Mouse (Mus musculus) myocyte (in vitro differentiated cells): ENCODE data around the gene Hspa8. TPM values are rescaled to one million over a fixed set of nuclear protein-coding genes. Genes with fewer than 3 reads are reported as not detected.
"Not testable (repeated sequence)": the region's sequence is repeated elsewhere in the genome, so short reads cannot be mapped to it uniquely, and the experiment has no call there.

ENCODE experiments used
- H3K27me3 ChIP-seq: one replicate; pipeline ENCODE4 v1.6.1; 2011; ENCODE audit not compliant: control insufficient read depth, insufficient read depth, insufficient read length
- H3K36me3 ChIP-seq: one replicate; pipeline ENCODE4 v1.6.1; 2011; ENCODE audit not compliant: control insufficient read depth, insufficient read depth
- H3K4me2 ChIP-seq: one replicate; pipeline ENCODE4 v1.6.1; 2011; ENCODE audit warnings: low read depth, control low read depth
- H3K4me3 ChIP-seq: one replicate; pipeline ENCODE4 v1.5.1; 2011; ENCODE audit warnings: mild to moderate bottlenecking, control low read depth, moderate library complexity
- H3K79me2 ChIP-seq: one replicate; pipeline ENCODE4 v1.6.1; 2011; ENCODE audit not compliant: control insufficient read depth, insufficient read depth
- H3ac ChIP-seq: one replicate; pipeline ENCODE4 v1.6.1; 2011; ENCODE audit not compliant: control insufficient read depth, insufficient read length
- CEBPB ChIP-seq: IDR thresholded peaks from 2 replicates; pipeline ENCODE4 v1.6.1; 2011; ENCODE audit warnings: mild to moderate bottlenecking, moderate library complexity; ENCODE audit not compliant: poor library complexity, insufficient read depth, severe bottlenecking
- E2F4 ChIP-seq: IDR thresholded peaks from one replicate; pipeline ENCODE4 v1.6.1; 2011; ENCODE audit warnings: mild to moderate bottlenecking, control low read depth, moderate library complexity; ENCODE audit not compliant: insufficient read depth
- MAX ChIP-seq: IDR thresholded peaks from one replicate; pipeline ENCODE4 v1.6.1; 2011; ENCODE audit warnings: low read depth, mild to moderate bottlenecking, control low read depth
- MYOD1 ChIP-seq, 3 experiments: IDR thresholded peaks; one replicate each; pipeline ENCODE4 v1.6.1; 2011; ENCODE audit warnings: control low read depth in 2 of 3, low read depth in 2 of 3, mild to moderate bottlenecking in 2 of 3, moderate library complexity in 1 of 3; ENCODE audit not compliant: insufficient read length in 2 of 3, control insufficient read depth in 1 of 3
- MYOG ChIP-seq, 3 experiments: IDR thresholded peaks; one replicate each; pipeline ENCODE4 v1.6.1; 2011; ENCODE audit warnings: control low read depth in 2 of 3, low read depth in 2 of 3, mild to moderate bottlenecking in 2 of 3; ENCODE audit not compliant: insufficient read length in 2 of 3, control insufficient read depth in 1 of 3, insufficient read depth in 1 of 3
- POLR2A ChIP-seq: IDR thresholded peaks from one replicate; pipeline ENCODE4 v1.6.1; 2011; ENCODE audit warnings: low read depth, mild to moderate bottlenecking, control low read depth, moderate library complexity; ENCODE audit not compliant: insufficient read length
- POLR2AphosphoS2 ChIP-seq: IDR thresholded peaks from one replicate; pipeline ENCODE4 v1.6.1; 2011; ENCODE audit warnings: low read depth, control low read depth; ENCODE audit not compliant: insufficient read length
- REST ChIP-seq: IDR thresholded peaks from one replicate; pipeline ENCODE4 v1.6.1; 2011; ENCODE audit warnings: mild to moderate bottlenecking, control low read depth, moderate library complexity; ENCODE audit not compliant: insufficient read depth, insufficient read length
- SRF ChIP-seq: IDR thresholded peaks from one replicate; pipeline ENCODE4 v1.6.1; 2011; ENCODE audit warnings: low read depth; ENCODE audit not compliant: control insufficient read depth, insufficient read length
- TCF12 ChIP-seq: IDR thresholded peaks from one replicate; pipeline ENCODE4 v1.6.1; 2011; ENCODE audit warnings: mild to moderate bottlenecking, control low read depth; ENCODE audit not compliant: poor library complexity, insufficient read depth, severe bottlenecking
- TCF3 ChIP-seq: IDR thresholded peaks from one replicate; pipeline ENCODE4 v1.6.1; 2011; ENCODE audit warnings: low read depth, control low read depth; ENCODE audit not compliant: insufficient read length
- USF1 ChIP-seq: IDR thresholded peaks from one replicate; pipeline ENCODE4 v1.6.1; 2011; ENCODE audit warnings: low read depth, mild to moderate bottlenecking, control low read depth, moderate library complexity
- polyA plus RNA-seq: library from polyadenylated mRNA; unstranded; fragments of >200 nt; fragmentation: generic; extraction: Trizol; gene quantifications from one replicate; pipeline ENCODE4 v1.2.1, GENCODE M21; 2012; ENCODE audit warnings: missing spikeins

Hspa8 gene
- polyA plus RNA-seq, 1 experiment, result 797 TPM

DNA sequence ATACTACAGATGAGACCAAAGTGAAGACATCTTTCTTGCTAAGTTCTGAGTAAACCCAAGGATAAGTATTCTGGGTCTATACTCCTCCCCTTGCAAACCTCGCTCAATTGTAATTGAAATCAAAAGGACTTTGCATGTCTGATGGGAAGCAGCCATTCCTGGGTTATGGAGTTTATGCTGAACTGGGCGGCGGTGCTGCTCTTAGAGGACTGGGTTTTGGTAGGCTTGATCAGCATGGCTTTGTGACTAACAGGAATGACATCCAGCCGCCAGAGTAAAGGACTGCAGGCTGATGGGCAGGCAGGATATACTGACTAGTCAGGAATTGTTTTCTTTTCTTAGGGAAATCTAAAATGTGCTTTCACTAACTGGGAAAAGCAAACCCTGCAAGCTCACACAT, 32.8 kb upstream of the Hspa8 start:
- no peaks in the 10 kb centered on the region for H3K36me3 ChIP-seq
- H3ac ChIP-seq, result no peak overlapping the region
- H3K27me3 ChIP-seq, result no peaks in the 10 kb centered on the region
- TF ChIP-seq TCF12, result no peak
- TF ChIP-seq CEBPB, result no peak
- no peaks in the 10 kb centered on the region for H3K79me2 ChIP-seq
- H3K4me3 ChIP-seq, result no peak overlapping the region
- no peak overlapping the region for H3K4me2 ChIP-seq

DNA sequence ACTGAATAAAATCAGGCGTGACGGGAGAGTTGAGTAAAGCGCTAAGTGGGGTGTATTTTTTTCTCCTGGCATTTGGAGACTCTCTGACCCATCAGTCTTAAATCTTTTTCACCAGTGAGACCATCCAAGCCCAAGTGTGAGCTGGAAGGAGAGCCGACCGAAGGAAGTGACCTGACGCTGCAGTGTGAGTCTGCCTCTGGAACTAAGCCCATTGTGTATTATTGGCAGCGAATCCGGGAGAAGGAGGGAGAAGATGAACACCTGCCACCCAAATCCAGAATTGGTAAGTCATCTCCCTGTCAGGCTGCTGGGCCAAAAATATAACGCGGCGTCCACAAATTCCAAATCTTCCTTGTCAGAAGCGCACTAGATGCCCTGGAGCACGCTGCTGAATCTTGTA, 28.5 kb upstream of the Hspa8 start:
- Histone ChIP-seq H3K4me3 (no peak overlapping the region), H3K36me3 (no peaks in the 10 kb centered on the region), H3ac (no peak overlapping the region), H3K4me2 (no peak overlapping the region), H3K79me2 (no peaks in the 10 kb centered on the region), H3K27me3 (no peaks in the 10 kb centered on the region)
- TF ChIP-seq MYOD1 (IDR thresholded peaks at IDR 0.05; ENCODE audit: control insufficient read depth in 1 of 3, insufficient read length in 2 of 3, low read depth in 2 of 3) (peak in 1 of 3 experiments; percentile 10), USF1 (no peak)

DNA sequence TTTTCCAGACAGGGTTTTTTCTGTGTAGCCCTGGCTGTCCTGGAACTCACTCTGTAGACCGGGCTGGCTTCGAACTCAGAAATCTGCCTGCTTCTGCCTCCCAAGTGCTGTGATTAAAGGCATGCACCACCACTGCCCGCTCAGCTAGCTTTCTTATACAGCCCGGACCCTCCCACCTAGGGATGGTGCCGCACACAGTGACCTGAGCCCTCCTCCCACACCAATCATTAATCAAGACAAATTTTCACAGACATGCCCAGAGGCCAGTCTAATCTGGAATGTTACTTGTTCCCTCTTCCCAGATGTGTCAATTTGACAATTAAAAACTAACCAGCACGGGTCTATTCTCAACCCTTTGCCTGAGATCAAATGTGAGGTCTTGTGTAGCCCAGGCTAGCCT, 27.6 kb upstream of the Hspa8 start:
- not testable (repeated sequence) for H3K79me2 ChIP-seq, H3K4me2 ChIP-seq, H3K27me3 ChIP-seq, H3K4me3 ChIP-seq, H3ac ChIP-seq, H3K36me3 ChIP-seq

DNA sequence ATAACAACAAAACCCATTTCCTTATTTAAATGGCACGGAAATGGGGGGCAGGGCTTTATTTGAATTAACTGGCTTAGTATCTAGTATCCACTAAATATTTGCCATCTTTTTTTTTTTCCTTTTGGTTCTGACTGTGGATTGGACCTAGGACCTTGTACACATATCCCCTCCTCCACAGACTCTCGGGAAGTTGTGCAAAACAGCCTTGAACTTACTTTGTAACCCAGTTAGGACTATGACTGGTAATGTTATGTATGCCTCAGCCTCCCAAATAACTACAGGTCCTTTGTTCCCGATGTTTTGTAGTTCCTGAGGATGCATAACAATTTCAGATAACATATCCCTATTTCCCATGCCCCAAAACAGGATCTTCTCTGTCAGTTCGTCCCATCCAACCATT, 26.9 kb upstream of the Hspa8 start:
- Histone ChIP-seq H3K36me3 (no peaks in the 10 kb centered on the region), H3K4me2 (no peak overlapping the region), H3K79me2 (no peaks in the 10 kb centered on the region), H3K27me3 (no peaks in the 10 kb centered on the region), H3ac (no peak overlapping the region), H3K4me3 (no peak overlapping the region)
- TF ChIP-seq MAX (no peak), TCF12 (no peak), E2F4 (no peak), USF1 (no peak), REST (no peak), MYOG (IDR thresholded peaks at IDR 0.05; ENCODE audit: control insufficient read depth in 1 of 3, insufficient read depth in 1 of 3, insufficient read length in 2 of 3, low read depth in 2 of 3) (no peak), CEBPB (no peak), SRF (no peak), POLR2AphosphoS2 (no peak), TCF3 (no peak)

DNA sequence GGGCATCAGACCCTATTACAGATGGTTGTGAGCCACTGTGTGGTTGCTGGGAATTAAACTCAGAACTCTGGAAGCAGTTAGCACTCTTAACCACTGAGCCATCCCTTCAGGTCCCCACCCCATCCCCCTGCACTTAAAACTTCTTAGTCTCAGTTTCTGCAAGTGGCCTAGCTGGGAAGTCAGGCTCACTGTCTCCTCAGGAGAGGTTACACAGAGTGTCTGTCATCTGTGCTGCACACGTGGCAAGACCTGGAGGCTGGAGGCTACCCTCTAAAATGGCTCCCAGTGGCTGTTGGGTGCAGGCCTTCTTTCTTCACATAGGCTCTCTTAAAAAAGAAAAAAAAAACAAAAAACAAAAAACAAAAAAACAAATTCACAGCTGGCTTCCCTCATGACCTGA, 24.7 kb upstream of the Hspa8 start:
- no peak for TF ChIP-seq MYOD1 (IDR thresholded peaks at IDR 0.05; ENCODE audit: control insufficient read depth in 1 of 3, insufficient read length in 2 of 3, low read depth in 2 of 3)
- no peak for TF ChIP-seq TCF12
- no peak for TF ChIP-seq USF1
- no peak for TF ChIP-seq CEBPB
- TF ChIP-seq SRF, result no peak
- no peak for TF ChIP-seq TCF3
- TF ChIP-seq POLR2A, result no peak
- no peak for TF ChIP-seq MYOG (IDR thresholded peaks at IDR 0.05; ENCODE audit: control insufficient read depth in 1 of 3, insufficient read depth in 1 of 3, insufficient read length in 2 of 3, low read depth in 2 of 3)
- TF ChIP-seq MAX, result no peak
- TF ChIP-seq E2F4, result no peak
- no peak for TF ChIP-seq REST
- no peak for TF ChIP-seq POLR2AphosphoS2
- no peaks in the 10 kb centered on the region for H3K79me2 ChIP-seq
- H3ac ChIP-seq, result no peak overlapping the region
- no peaks in the 10 kb centered on the region for H3K27me3 ChIP-seq
- no peak overlapping the region for H3K4me3 ChIP-seq
- no peak overlapping the region for H3K4me2 ChIP-seq
- no peaks in the 10 kb centered on the region for H3K36me3 ChIP-seq

DNA sequence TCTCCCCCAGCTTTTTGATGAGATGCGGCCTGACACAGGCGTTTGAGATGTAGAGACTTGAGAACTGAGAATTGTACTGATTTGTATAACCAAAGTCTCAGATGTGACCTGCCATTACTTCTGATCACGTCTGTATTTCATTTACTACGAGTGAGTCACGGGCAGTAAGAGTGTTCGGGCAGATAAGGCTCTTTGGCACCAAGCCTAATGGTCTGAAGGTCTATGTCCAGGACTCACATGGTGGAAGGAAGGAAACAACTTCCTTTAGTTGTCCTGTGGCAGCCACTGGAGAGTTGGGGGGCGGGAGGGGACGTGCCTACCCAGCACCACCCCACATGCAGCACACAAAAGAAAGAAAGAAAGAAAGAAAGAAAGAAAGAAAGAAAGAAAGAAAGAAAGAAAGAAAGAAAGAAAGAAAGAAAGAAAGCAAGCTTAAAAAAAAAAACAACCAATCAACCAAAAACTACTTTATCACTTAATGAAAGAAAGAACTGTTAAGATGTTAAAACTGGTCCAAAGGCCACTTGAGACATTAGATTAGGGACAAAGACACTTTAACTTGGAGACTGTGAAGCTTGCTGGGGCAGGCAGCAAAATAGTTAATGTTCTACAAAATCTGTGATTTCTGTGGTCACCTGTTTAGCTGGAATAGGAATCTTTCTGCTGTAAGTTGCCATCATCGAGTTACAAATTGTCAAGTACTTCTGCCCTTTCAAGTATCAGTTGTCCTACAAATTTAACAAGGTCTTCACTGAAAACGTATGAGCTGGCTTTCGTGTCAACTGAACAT, 24.1 kb upstream of the Hspa8 start:
- H3K4me2 ChIP-seq, result no peak overlapping the region
- H3K36me3 ChIP-seq, result no peaks in the 10 kb centered on the region
- H3ac ChIP-seq, result no peak overlapping the region
- no peak overlapping the region for H3K4me3 ChIP-seq
- no peaks in the 10 kb centered on the region for H3K27me3 ChIP-seq
- H3K79me2 ChIP-seq, result no peaks in the 10 kb centered on the region
- TF ChIP-seq POLR2AphosphoS2, result no peak
- no peak for TF ChIP-seq REST
- TF ChIP-seq POLR2A, result no peak
- no peak for TF ChIP-seq SRF
- no peak for TF ChIP-seq MYOD1 (IDR thresholded peaks at IDR 0.05; ENCODE audit: control insufficient read depth in 1 of 3, insufficient read length in 2 of 3, low read depth in 2 of 3)
- no peak for TF ChIP-seq USF1
- TF ChIP-seq TCF3, result no peak
- TF ChIP-seq E2F4, result no peak
- TF ChIP-seq CEBPB, result no peak
- TF ChIP-seq TCF12, result no peak
